ENCODE assay signal across 18 mouse cellular contexts in the genomic region with DNA sequence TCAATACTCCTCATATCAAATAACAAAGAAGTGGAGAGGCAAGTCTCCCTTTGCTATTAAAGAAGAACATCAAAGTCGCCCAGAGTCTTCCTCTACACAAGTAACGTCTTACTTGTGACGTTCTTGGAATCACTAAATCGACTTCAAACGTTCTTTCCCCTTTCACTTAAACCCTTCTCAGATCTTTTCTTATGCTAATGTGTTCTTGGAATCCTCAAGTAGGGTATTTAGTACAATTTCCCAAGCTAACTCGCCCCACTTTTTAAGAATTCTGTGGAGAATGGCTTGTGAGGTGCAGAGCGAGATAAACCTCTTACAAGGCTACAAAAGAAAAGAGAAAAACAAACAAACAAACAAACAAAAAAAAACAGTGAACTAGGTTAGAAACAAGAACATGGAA. TPM values are rescaled to one million over a fixed set of nuclear protein-coding genes. Genes with fewer than 3 reads are reported as not detected.
DNase-seq lines count a peak whose midpoint lies in the region; ATAC-seq and TF ChIP-seq lines count a peak whose summit lies in the region.
"Had no signal": no experiment of that assay in that cellular context is flagged by ENCODE, and none has a peak within 500 bp of the region (broad histone marks: within the 10 kb centered on the region; RNA-seq: fewer than 3 reads in every experiment).

No protein-coding gene starts in this region.

- no peaks in the 10 kb centered on the region for H3K9me3 ChIP-seq in midbrain, embryonic 10.5 days (replicated peaks)
- no peaks in the 10 kb centered on the region for H3K9me3 ChIP-seq in midbrain, postnatal 0 days (ENCODE audit: low read length)
- no peaks in the 10 kb centered on the region for H3K9me3 ChIP-seq in embryonic facial prominence, embryonic 10.5 days
- H3K9me3 ChIP-seq: heart, embryonic 12.5 days; lung, embryonic 15.5 days had no signal

- ATAC-seq in midbrain, postnatal 0 days (ENCODE audit: low FRiP score) = no peak; the same call in 1 of the 2 replicates
- ATAC-seq: intestine, embryonic 16.5 days had no signal

- DNase-seq in layer of hippocampus, adult 2 months (ENCODE audit: low spot score in 2 of 2) = no peak
- no peak for DNase-seq in layer of hippocampus, adult 18-20 months (ENCODE audit: low spot score in 2 of 2)
- DNase-seq in brain, embryonic 14.5 days (ENCODE audit: low read depth) = peak; percentile 70
- no peak for DNase-seq in midbrain, embryonic 10.5 days (ENCODE audit: low spot score)
- peak; percentile 19 for DNase-seq in midbrain, postnatal 0 days (ENCODE audit: low spot score)
- DNase-seq in adrenal gland, postnatal 10 days = no peak
- no peak for DNase-seq in embryonic facial prominence, embryonic 10.5 days (ENCODE audit: low spot score)
- DNase-seq: gastrocnemius, postnatal 10 days; heart, adult 11 months; heart, postnatal 14 days; lung, postnatal 4 days; thymus, postnatal 36 days had no signal

- H3K4me3 ChIP-seq in layer of hippocampus, adult 2 months = peak overlapping the region; percentile 11; the same call in 1 of the 2 replicates
- H3K4me3 ChIP-seq in midbrain, embryonic 10.5 days = peak overlapping the region; percentile 14; the same call in 1 of the 2 replicates
- H3K4me3 ChIP-seq in midbrain, postnatal 0 days (ENCODE audit: low read depth, low read length) = no peak overlapping the region
- no peak overlapping the region for H3K4me3 ChIP-seq in embryonic facial prominence, embryonic 10.5 days
- H3K4me3 ChIP-seq: heart, embryonic 12.5 days; lung, embryonic 15.5 days had no signal

- peak overlapping the region; percentile 93 for H3K27ac ChIP-seq in layer of hippocampus, adult 2 months
- peak overlapping the region; percentile 85 for H3K27ac ChIP-seq in midbrain, embryonic 10.5 days (replicated peaks)
- peak overlapping the region; percentile 69 for H3K27ac ChIP-seq in midbrain, postnatal 0 days (ENCODE audit: low read depth, low read length)
- H3K27ac ChIP-seq in embryonic facial prominence, embryonic 10.5 days (replicated peaks) = no peak overlapping the region
- H3K27ac ChIP-seq: liver, embryonic 14.5 days; lung, embryonic 15.5 days had no signal

- TF ChIP-seq CTCF in layer of hippocampus, adult 2 months (conservative IDR thresholded peaks at IDR 0.05) = no peak
- no peak for TF ChIP-seq CTCF in brain, embryonic 14.5 days (IDR thresholded peaks at IDR 0.05; ENCODE audit: borderline replicate concordance, extremely low read depth, insufficient read depth, insufficient read length)
- no peak for TF ChIP-seq CTCF in midbrain, postnatal 0 days (IDR thresholded peaks at IDR 0.05)

- no peak overlapping the region for H3K9ac ChIP-seq in midbrain, postnatal 0 days (replicated peaks; ENCODE audit: low read length, poor library complexity, severe bottlenecking)
- H3K9ac ChIP-seq: heart, embryonic 12.5 days; hindbrain, embryonic 14.5 days; liver, embryonic 14.5 days; lung, embryonic 15.5 days had no signal

- H3K36me3 ChIP-seq in midbrain, embryonic 10.5 days = peaks cover 2% of the 10 kb centered on the region; the same call in 1 of the 2 replicates
- 0 out of 2 replicates have a peak, but pooled peaks cover 4% of the 10 kb centered on the region for H3K36me3 ChIP-seq in midbrain, postnatal 0 days (ENCODE audit: insufficient read depth, low read length)
- 0 out of 2 replicates have a peak, but pooled peaks cover 2% of the 10 kb centered on the region for H3K36me3 ChIP-seq in embryonic facial prominence, embryonic 10.5 days (replicated peaks)
- H3K36me3 ChIP-seq: lung, embryonic 15.5 days had no signal

- TF ChIP-seq POLR2A in brain, embryonic 14.5 days (IDR thresholded peaks at IDR 0.05; ENCODE audit: borderline replicate concordance, extremely low read depth, insufficient read depth, insufficient read length, poor library complexity, severe bottlenecking) = no peak

- 12% methylated on average over 7 of the region's 7 CpGs for WGBS in midbrain, embryonic 10.5 days
- WGBS in midbrain, postnatal 0 days = 12% methylated on average over 7 of the region's 7 CpGs
- whole genome bisulfite sequencing in embryonic facial prominence, embryonic 10.5 days = 33% methylated on average over 7 of the region's 7 CpGs

- H3K4me1 ChIP-seq in midbrain, embryonic 10.5 days = peaks cover 65% of the 10 kb centered on the region
- peaks cover 5% of the 10 kb centered on the region; the same call in 1 of the 2 replicates for H3K4me1 ChIP-seq in midbrain, postnatal 0 days (ENCODE audit: insufficient read depth, low read length)
- no peaks in the 10 kb centered on the region; the same call in 1 of the 2 replicates for H3K4me1 ChIP-seq in embryonic facial prominence, embryonic 10.5 days
- H3K4me1 ChIP-seq: lung, embryonic 15.5 days had no signal

- no peaks in the 10 kb centered on the region for H3K27me3 ChIP-seq in midbrain, embryonic 10.5 days (ENCODE audit: low read depth, poor library complexity, severe bottlenecking)
- no peaks in the 10 kb centered on the region for H3K27me3 ChIP-seq in midbrain, postnatal 0 days (ENCODE audit: insufficient read depth, low read length)
- H3K27me3 ChIP-seq in embryonic facial prominence, embryonic 10.5 days (replicated peaks; ENCODE audit: low read depth, poor library complexity, severe bottlenecking) = no peaks in the 10 kb centered on the region
- H3K27me3 ChIP-seq: heart, embryonic 12.5 days; lung, embryonic 15.5 days; Patski had no signal

- H3K4me2 ChIP-seq in midbrain, postnatal 0 days (ENCODE audit: low read depth, low read length, poor library complexity, severe bottlenecking) = no peak overlapping the region
- H3K4me2 ChIP-seq: heart, embryonic 12.5 days; hindbrain, embryonic 14.5 days; lung, embryonic 15.5 days had no signal

RNA-seq across cellular contexts. Expression of a gene that starts 35.3 kb away (rescaled TPM):
- 1,000 to 10,000 TPM; 2,581 to 2,789 TPM for total RNA-seq in layer of hippocampus, adult 2 months (2021)
- 1,000 to 10,000 TPM; 2,606 to 2,683 TPM for total RNA-seq in layer of hippocampus, adult 18-20 months (2021)
- polyA plus RNA-seq in brain, embryonic 14.5 days (2012; rRNA removed) = 200 and 339 TPM in 2 replicates
- polyA plus RNA-seq in midbrain, embryonic 10.5 days (2016; fragmentation: Nextera tagmentation; extraction: Ambion mirVana) = 163 and 215 TPM in 2 replicates
- total RNA-seq in midbrain, postnatal 0 days (2014; rRNA removed) = 974 and 976 TPM in 2 replicates
- polyA plus RNA-seq in midbrain, postnatal 0 days (2015; fragmentation: Nextera tagmentation; extraction: Ambion mirVana) = 1,518 and 1,519 TPM in 2 replicates
- 100 to 1,000 TPM; 345 to 374 TPM for total RNA-seq in adrenal gland, postnatal 10 days (2021)
- polyA plus RNA-seq in embryonic facial prominence, embryonic 10.5 days (2016; fragmentation: Nextera tagmentation; extraction: Ambion mirVana) = 75.7 and 81.6 TPM in 2 replicates

Comparison
In these comparisons a context has a peak if more than half of its experiments do, and no peak if none do; other contexts are left out.
1. DNase-seq: peak in brain, embryonic 14.5 days (single experiment) and midbrain, postnatal 0 days (single experiment); none in layer of hippocampus, adult 2 months (0 of 2), layer of hippocampus, adult 18-20 months (0 of 2), midbrain, embryonic 10.5 days (single experiment), adrenal gland, postnatal 10 days (single experiment) and embryonic facial prominence, embryonic 10.5 days (single experiment).
2. H3K4me3 ChIP-seq: peak in layer of hippocampus, adult 2 months (single experiment) and midbrain, embryonic 10.5 days (single experiment); none in midbrain, postnatal 0 days (single experiment) and embryonic facial prominence, embryonic 10.5 days (single experiment).